Mouse (Mus musculus) urinary bladder, postnatal 14 days (tissue): Measurements from ENCODE around the gene Pinlyp.
A peak's percentile ranks its signal among the peaks of the same experiment; 100 is the strongest.

Experiments
- DNase-seq: peaks from one replicate; pipeline ENCODE4 v3.0.0; 2021; ENCODE audit warnings: low spot score

Gene Pinlyp

DNA sequence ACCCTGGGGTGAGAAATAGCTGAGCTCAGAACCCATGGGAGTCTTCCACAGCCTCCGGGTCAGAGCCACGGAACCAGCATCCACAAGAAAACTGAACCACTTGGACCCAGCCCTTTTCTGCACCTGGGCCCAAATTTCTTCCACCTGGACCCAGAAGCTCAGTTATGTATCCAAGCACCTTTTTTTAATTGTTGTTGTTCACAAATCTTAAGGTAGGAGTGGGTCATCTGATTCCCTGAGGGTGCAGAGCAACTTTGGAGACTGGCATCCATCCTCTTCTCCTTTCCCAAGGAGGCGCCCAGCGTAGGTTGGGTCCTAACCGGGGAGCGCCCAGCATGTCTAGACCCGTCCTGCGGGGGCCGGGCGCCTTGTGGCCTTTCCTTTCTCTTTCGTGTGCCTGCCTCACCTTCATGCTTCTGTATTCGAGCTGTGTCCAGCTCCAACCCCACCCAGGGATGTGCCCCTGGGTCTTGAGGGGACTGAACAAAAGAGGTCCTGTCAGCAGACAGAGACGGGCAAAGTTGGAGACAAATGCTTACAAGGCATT lies at the start of gene Pinlyp, which contains the start of gene Xrcc1:
Pinlyp (minus strand) TSS at position 51 of the 547 bp plus-strand sequence.
Xrcc1 (plus strand) TSS at position 222 of the 547 bp plus-strand sequence.
- peak; percentile 50 for DNase-seq

DNA sequence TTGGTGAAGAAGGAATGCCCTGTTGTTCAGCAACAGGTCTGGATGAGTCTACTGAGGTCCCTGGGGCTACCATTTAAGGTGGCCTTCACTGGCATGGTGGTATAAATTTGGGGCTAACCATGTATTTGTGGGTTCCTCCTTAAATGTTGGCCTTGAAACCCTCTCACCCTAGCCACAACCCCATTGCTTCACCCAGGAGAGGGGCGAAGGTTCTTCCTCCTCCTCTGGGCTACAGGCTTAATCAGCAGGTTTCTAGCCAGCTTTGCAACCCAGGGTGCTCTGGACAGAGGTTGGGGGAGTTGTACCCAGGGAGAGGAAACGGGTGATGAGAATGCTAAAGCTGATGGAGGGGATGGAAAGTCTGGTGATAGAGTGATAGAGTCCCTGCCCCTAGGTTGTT lies 49.5 kb upstream of the Pinlyp start:
- DNase-seq: no peak

DNA sequence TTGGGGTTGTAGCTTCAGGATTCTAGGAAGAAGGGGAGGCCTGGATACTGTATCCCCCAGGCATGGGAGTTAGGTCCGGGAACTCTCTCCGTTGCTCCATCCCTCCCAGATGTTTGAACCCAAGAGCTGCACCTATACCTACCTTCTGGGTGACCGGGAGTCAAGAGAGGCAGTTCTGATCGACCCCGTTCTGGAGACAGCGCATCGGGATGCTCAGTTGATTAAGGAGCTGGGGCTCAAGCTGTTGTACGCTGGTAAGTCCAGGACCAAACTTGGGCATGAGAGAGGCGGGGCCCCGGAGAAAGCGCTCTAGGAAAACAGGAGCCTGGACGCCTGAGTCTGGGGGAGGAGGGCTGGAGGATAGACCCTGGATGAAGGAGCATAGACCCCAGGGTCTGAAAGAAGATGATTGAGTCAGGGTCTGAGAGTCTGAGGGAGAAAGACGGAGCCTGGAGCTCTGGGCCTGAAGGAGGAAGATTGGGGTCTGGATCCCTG lies 48.4 kb upstream of the Pinlyp start:
- DNase-seq: no peak

DNA sequence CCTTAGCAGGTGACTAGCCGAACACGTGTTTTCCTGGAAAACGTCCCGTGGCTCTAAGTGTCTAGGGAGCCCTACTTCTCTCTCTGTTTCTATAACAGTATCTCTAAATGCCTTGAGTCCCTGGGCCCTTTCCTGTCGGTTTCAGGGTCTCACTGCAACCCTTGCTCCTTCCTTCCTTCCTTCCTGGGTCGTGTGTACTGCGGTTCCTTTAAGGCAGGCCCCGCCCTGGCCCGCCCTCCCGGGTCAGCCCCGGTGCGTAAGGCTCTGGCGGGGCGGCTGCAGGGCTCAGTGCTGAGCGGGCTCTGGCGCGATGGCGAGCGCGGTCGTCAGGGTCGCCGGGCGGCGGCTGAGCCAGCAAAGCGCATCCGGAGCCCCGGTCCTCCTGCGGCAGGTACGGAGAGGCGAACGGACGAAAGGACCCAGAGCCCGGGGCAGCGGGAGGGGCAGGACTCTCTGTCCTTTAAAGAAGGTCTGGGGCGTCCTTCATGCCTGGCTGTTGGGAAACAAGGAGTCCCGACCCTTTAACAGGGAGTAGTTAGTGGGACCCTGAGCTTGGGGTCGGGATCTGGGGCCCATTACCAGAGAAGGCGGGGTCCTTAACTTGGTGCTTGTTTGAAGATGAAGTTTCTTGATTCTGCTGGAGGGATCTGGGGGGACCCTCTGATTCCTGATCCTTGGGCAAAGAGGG lies 47.8 kb upstream of the Pinlyp start:
- DNase-seq: peak; percentile 80

DNA sequence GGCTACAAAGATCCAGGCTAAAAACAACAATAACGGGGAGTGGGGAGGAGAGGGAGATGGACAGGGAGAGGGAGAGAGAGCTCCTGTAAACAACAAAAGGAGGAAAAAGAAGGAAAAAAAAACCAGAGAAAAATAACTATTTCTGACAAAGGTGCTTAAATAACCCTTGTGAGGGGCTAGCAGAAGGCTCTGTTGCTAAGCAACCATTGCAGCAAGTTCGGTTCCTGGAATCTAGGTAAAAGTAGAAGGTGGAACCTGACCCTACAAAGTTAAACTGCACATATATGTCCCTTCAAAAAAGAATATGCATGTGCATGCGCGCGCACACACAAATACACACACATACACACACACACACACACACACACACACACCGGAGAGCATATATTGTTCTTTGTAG lies 46.9 kb upstream of the Pinlyp start:
- DNase-seq: no peak

DNA sequence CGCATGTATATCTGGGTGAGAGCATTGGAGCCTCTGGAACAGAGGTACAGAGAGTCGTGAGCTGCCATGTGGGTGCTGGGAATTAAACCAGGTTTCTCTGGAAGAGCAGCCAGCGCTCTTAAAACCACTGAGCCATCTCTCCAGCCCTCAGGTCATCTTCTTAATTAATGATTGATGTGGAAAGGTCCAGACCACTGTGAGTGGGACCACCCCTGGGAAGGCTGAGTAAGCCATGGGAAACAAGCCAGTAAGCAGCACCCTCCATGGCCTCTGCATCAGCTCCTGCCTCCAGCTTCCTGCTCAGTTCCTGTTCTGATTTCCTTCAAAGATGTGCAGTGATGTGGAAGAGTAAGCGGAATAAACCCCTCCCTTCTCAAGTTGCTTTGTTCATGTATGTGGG lies 46.2 kb upstream of the Pinlyp start:
- DNase-seq: no peak

DNA sequence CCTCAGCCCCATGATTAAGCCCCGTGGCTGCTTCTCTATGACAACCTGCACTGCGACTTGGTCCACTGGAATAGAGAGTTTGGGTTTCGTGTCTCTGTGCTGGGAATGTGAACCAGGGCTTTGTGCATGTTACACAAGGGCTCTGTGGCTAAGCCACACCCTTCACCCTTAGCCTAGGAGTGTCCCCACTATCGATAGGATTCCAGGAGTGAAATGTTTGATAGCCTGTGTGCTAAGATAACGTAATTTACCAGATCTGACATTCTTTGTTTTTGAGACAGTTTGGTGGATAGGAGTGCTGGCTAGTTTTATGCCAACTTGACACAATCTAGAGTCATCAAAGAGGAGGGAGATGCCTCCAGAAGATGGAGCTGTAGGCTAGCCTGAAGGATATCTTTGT lies 45.8 kb upstream of the Pinlyp start:
- no peak for DNase-seq

DNA sequence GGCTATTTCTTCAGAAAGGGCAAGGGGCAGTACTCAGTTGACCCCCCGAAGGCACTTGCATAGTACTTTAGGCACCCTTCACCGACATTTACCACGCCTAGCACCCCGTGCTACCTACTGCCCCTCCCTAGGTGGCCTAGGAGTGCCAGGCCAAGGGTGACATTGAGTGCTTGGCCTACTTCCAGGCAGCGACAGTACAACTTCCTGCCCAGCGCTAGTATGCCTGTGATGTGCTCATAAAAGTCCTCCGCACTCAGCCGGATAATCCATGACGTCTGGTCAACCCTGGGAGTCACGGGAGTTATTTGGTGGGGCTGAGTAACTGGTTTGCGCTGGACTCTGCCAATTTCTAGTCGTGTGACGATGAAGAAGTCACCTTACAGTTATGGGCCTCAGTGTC lies 42.4 kb upstream of the Pinlyp start:
- peak; percentile 72 for DNase-seq

DNA sequence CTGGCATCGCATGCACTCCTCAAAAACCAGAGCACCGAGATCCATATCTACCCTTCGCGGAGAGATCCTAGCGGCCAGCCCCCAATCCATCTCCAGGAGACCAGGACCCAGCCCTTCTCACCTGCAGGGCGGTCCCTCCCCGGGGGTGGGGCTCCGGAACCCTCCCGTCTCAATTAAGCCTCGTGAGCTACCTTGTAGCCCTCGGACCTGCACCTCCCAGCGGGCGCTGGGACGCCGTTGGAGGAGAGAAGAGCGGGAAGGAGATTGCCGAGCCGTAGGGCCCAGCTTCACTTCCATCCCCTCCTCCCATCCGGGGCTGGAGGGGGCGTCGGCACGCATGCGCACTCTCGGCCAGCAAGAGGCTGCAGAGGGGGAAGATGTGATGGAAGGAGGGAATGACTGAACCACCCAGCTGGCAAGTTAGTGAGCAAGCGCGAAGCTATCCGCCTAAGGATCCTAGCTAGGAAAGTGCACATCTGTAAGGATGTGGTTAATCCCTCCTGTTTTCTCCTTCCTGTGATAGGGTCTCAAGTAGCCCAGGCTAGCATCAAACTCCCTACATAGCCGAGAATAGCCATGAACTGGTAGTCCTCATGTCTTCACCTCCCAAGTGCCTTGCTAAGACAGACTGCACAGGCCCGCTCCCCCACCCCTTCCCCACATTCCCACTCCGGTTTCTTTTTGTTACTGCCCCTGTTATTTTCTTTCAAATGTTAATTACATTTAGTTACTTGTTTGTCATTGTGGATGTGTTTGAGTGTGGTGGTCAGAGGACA lies 41.6 kb upstream of the Pinlyp start, which contains the start of the genes Ethe1 and Zfp575:
Ethe1 (plus strand) TSS at position 214 of the 776 bp plus-strand sequence.
Zfp575 (minus strand) TSS at position 312 of the 776 bp plus-strand sequence.
- DNase-seq: peak; percentile 67

DNA sequence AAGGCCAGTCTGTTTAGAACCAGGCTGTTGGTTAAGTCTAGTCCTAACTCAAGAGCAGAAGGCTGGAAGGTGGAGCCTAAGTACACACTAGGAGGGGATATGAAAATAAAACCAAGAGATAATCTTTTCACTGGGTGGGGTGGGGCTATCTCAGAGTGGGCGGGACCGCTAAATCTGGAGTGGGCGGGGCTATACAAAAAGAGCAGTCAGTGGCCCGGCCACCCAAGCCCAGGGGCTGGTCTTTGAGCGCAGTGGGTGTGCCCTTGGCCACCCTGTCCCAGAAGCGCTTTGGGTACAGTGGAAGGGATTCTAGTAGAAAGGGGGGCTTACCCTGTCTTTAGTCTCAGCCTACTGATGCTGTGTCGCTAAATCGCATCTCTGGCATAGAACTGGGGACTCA lies 40.9 kb upstream of the Pinlyp start:
- no peak for DNase-seq

DNA sequence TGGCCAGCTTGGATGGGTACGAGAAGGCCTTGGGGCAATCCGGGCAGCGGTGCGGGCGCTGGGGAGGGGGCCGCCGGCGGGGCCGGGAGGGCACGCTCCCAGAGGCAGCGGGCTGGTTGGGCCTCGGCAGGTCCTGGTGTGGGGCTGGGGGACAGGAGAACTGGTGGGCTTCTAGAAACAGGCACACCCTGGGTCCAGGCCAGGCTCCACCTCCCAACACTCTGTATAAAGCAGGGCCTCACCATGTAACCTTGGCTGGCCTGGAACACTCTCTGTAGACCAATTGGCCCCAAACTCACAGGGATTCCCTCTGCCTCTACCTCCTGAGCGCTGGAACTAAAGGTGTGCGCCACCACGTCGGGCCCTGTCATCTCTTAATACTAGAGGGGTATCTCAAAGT lies 40.1 kb upstream of the Pinlyp start:
- DNase-seq: no peak

DNA sequence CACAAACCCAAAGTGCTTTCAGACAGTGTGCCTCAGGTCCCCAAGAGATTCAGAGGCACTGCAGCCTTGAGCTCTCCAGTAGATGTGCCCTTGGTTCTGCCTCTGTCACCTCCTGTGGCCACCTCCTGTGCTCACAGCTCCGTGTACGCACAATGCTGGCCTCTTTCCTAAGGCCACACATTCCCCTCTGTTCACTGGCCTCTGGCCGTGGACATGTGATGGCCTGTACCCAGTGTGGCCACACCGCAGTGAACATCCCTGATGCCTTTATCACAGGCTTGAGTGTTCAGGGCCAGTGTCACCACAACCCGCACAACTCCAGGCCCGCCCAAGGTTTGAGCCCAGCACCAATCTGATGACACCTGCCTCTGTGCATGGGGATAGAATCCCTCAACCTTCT lies 39.0 kb upstream of the Pinlyp start:
- DNase-seq: no peak

DNA sequence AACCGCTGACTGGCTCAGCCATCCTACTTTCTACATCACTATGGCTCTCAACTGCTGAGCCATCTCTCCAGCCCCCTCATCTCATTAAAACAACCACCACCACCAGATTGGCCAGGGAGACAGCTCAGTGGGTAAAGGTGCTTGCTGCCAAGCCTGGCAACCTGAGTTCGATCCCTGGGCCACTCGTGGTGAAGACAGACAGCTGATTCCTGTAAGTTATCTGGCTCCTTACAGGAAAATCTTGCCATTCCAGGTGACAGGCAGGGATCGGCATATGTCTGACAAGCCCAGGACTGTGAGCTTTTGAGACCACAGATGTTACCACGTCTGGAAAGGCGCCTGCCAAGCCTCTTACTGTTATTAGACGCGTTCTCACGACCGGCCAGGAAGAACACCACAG lies 31.9 kb upstream of the Pinlyp start:
- no peak for DNase-seq

DNA sequence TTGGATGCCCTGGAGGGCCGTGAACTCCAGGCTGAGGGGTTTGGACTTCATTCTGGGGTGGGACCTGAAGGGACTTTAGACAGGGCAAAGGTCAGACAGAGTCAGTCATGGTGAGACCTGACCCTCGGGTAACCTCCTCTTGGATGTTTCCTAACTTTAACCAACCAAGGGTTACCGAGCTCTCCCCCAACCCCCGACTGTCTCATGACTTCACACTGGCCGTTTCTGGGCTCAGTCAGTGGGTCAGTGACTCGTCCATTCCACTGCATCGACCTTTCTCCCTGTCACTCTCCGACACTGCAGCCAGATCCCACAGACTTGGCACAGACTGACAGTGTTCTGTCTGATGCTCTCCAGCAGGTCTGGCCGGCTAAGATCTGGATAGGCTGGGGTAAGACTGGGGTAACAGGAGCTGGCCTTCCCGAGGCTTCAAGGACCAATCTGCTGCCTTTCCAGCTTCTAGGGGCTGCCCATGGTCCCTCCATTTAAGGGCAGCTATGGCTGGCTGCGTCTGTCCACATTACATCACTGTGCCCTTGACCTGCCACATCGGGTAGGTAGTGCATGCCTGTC lies 28.4 kb upstream of the Pinlyp start:
- no peak for DNase-seq

DNA sequence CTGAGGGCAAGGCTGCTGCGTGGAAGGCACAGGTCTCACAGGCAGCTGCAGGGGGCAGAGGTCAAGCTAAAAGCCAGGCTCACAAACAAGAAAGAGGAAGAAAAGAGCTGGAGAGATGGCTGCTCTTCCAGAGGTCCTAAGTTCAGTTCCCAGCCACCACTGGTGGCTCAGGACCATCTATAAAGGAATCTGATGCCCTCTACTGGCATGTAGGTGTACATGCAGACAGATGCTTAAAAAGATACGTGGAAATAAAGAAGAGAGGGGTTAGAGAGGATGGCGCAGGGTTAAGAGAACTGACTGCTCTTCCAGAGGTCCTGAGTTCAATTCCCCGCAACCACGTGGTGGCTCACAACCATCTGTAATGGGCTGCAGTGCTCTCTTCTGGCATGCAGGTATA lies 26.5 kb upstream of the Pinlyp start:
- no peak for DNase-seq

DNA sequence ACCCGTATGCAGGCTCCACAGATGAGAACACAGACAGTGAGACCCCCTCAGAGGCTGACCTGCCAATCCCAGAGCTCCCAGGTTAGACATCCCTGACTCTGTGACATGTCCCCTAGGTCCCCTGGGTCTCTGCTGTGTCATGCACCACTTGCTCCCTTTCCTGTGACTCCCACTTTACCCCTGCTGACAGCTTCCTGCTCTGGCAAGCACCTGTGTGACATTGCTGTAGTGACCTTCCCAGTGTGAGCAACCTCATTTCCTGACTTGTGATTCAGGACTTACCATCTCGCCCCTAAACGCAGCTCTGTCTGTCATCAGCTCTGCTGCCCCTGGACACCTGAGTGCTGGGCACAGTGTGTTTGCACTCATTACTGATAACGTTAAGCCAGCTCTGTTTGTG lies 25.2 kb upstream of the Pinlyp start:
- no peak for DNase-seq

DNA sequence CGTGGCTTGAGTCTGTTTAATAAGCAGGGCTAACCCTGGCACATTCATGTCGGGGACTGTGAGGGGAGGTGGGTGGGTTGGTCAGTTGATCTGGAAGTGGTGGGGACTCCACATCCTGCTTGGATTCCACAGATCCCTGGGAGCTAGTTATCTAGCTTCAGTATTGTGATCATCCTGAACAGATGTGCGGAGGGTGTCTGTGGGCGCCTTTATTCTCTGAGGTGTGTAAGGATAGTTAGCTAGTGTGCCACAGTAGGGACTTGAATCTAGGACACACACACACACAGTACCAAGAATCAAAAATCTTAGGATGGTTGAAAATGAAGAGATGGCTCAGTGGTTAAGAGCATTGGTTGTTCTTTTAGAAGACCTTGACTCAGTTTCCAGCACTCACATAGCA lies 22.6 kb upstream of the Pinlyp start:
- no peak for DNase-seq

DNA sequence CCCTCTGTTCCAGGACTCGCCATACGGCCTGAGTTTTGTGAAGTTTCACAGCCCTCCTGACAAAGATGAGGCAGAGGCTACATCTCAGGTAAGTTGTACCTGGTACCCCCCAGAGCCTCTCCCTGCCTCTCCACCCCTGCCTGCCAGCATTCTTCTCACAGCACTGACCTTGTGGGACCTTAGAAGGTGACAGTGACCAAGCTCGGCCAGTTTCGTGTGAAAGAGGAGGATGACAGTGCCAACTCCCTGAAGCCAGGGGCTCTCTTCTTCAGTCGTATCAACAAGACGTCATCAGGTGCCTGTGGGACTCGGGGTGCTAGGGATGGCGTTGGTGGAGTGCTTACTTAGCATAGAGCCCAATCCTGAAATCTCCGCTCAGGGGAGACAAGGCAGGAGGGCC lies 20.3 kb upstream of the Pinlyp start:
- no peak for DNase-seq

DNA sequence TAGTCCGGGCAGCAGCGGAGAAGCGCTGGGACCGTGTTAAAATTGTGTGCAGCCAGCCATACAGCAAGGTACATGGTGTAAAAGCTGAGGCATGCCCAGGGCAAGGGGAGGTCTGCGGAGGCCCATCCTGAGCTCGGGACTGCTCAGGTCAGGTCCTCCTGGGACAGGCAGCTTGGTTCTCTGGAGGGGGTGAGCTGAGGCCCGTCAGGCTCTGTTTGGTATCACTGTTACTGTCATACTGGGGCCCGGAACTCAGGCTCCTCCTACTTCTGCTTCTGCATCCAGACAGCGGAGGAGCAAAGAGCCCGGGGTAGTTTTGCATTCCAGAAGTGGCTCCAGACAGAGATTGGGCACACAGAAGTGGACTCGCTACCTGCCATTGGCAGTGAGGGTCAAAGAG lies 19.7 kb upstream of the Pinlyp start:
- no peak for DNase-seq

DNA sequence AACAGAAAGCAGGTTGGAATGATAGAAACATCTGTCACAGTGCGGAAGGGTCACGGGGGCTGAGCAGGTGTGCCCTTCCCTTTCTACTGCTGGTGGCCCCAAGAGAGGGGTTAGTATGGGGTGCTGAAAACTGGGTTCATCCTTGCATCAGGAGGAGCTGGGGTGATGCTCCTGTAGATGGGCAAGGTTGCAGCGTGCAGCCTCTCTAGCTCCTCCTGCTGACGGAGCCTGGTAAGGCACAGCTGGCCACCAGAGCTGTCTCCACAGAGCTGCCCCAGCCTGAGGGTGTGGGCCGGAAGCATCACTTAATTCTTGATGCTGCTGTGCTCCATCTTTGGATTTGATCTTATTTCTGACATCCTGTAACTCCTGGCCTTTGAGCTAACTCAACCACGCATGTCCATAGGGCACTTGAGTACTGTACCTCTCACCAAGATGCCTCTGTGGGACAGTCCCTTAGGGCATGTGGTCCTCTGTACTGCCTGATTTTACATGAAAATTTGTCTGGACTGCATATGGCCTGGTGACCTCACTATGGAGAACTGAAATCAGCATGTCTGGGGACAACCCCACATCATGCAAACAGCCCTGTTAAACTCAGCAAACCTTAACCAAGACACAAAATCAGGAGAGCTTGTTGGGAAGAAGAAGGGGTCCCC lies 18.8 kb upstream of the Pinlyp start:
- DNase-seq: peak; percentile 73

DNA sequence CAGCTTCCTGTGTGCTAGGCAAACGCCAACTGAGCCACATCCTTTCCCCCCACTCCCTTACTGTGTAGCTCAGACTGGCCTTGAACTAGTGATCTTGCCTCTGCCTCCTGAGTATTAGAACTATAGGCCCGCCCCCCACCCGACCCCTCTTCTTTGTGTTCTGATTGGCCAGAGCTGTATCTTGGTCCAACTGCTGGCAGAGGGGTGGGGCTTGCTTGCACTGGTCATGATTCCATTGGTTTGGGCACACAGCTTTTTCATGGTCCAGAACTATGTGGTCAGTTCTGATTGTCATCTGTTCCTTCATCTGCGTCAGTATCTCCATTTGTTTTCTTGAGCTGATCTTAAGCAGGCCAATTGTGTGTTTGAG lies 17.9 kb upstream of the Pinlyp start:
- DNase-seq: no peak

DNA sequence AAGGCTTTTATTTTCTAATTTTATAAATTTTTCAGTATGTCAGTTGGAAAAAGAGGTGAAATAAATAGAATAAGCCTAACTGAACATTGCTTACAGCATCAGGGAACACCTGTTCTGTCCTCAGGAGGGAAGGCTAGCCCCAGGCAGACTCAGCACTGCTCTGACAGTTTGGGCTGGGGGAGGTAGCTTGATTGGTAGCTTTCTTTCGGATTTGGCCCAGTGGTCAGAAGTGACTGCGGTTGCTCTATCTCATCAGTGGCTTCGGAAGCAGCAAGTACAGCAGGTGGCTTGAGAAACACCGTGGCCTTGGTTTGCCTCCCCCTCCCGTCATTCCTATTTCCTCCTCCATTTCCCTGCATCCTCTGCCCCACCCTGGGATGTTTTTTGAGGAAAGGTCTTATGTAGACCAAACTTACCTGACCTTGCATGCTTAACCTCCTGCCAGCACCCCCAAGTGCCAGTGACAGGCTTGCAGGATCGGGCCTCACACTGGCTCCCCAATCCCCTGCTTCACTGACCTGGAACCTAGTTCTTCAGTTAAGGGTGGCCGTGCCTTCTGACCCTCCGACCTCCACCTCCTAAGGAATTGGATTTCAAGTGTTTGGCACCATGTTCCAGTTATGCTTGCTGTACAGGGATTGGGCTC lies 17.4 kb upstream of the Pinlyp start:
- no peak for DNase-seq
